13 mouse cellular contexts compared by ENCODE assay signal in the genomic region with DNA sequence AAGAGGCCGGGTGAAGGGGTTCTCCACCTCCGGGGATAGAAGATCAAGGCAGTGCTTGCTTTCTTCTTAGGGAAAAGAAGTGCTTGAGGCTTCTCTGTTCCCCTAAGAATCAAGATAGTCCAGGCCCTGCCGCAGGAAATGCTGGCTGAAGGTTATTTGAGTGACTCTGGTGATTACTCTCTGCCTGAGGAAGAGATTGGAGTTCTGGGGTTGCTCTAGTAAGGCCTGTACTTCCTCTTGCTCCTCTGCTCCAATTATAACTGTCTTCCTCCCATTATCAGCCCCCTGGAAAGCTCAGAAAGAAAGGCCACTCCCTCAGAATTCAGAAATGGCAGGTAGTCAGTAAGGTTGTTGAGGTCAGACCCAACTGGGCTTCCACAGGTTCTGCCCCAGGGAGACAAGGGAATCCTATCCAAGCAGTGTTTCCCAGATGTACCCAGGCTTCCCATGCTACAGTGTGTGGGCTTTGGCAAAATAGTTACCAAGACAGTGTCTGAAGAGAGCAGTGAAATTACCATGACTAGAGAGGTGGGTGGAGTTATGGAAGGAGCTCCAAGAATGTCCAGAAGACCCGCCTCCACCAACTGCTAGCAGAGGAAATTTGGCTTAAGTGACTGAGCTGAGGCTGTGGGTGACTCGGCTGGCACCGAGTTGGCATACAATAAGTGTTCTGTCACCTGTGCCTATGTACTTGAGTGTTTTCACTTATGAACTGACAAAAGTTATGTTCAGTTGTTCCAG. TPM values are rescaled to one million over a fixed set of nuclear protein-coding genes. Genes with fewer than 3 reads are reported as not detected.
DNase-seq lines count a peak whose midpoint lies in the region; ATAC-seq lines count a peak whose summit lies in the region.
"Had no signal": no experiment of that assay in that cellular context is flagged by ENCODE, and none has a peak within 500 bp of the region (broad histone marks: within the 10 kb centered on the region; RNA-seq: fewer than 3 reads in every experiment).

No protein-coding gene starts in this region.

- peak overlapping the region; percentile 44 for H3K4me2 ChIP-seq in liver, embryonic 11.5 days
- H3K4me2 ChIP-seq: neural tube, embryonic 13.5 days had no signal

- peak overlapping the region; percentile 6; the same call in 1 of the 2 replicates for H3K27ac ChIP-seq in heart, embryonic 10.5 days
- peak overlapping the region; percentile 38; the same call in 1 of the 2 replicates for H3K27ac ChIP-seq in liver, embryonic 11.5 days (ENCODE audit: low read depth, low read length)
- H3K27ac ChIP-seq: limb, embryonic 10.5 days; neural tube, embryonic 13.5 days had no signal

- H3K4me3 ChIP-seq in heart, embryonic 10.5 days, result no peak overlapping the region
- H3K4me3 ChIP-seq in liver, embryonic 11.5 days (ENCODE audit: low read depth, low read length), result no peak overlapping the region
- H3K4me3 ChIP-seq: erythroblast, embryonic 14.5 days; limb, embryonic 10.5 days; neural tube, embryonic 13.5 days had no signal

- H3K27me3 ChIP-seq in heart, embryonic 10.5 days (ENCODE audit: insufficient read depth, poor library complexity, severe bottlenecking), result no peaks in the 10 kb centered on the region
- no peaks in the 10 kb centered on the region for H3K27me3 ChIP-seq in liver, embryonic 11.5 days (replicated peaks; ENCODE audit: control insufficient read depth, insufficient read depth, low read length)
- H3K27me3 ChIP-seq: neural tube, embryonic 13.5 days had no signal

- 54% methylated on average over 6 of the region's 6 CpGs for WGBS in heart, embryonic 10.5 days
- WGBS in liver, embryonic 11.5 days, result 51% methylated on average over 6 of the region's 6 CpGs

- no peaks in the 10 kb centered on the region for H3K9me3 ChIP-seq in heart, embryonic 10.5 days
- no peaks in the 10 kb centered on the region for H3K9me3 ChIP-seq in liver, embryonic 11.5 days (ENCODE audit: control insufficient read depth, low read length)
- H3K9me3 ChIP-seq: limb, embryonic 10.5 days; neural tube, embryonic 13.5 days had no signal

- H3K4me1 ChIP-seq in heart, embryonic 10.5 days, result peaks cover 18% of the 10 kb centered on the region
- H3K4me1 ChIP-seq in liver, embryonic 11.5 days (replicated peaks; ENCODE audit: control insufficient read depth, insufficient read depth, low read length), result peaks cover 10% of the 10 kb centered on the region
- H3K4me1 ChIP-seq: limb, embryonic 10.5 days; neural tube, embryonic 13.5 days had no signal

- DNase-seq in heart, embryonic 10.5 days (ENCODE audit: low spot score), result no peak
- no peak for DNase-seq in heart, adult 18-20 months
- peak; percentile 72 for DNase-seq in 3T3-L1 (ENCODE audit: low read depth, low spot score)
- DNase-seq in R1 (ENCODE audit: low read depth, low spot score), result peak; percentile 80
- DNase-seq in liver, embryonic 11.5 days (ENCODE audit: low spot score), result no peak
- DNase-seq in thymus, postnatal 0 days (ENCODE audit: low spot score), result no peak
- no peak for DNase-seq in adrenal gland, adult 2 months
- DNase-seq in urinary bladder, adult 18-20 months (ENCODE audit: low spot score in 2 of 2), result no peak
- DNase-seq: cerebellum, adult 11 months had no signal

- no peak; the same call in 1 of the 2 replicates for ATAC-seq in liver, embryonic 11.5 days (replicated peaks; ENCODE audit: low FRiP score)
- ATAC-seq: inflammation-experienced regulatory T-cells, adult 6 months had no signal

- no peak overlapping the region for H3K9ac ChIP-seq in liver, embryonic 11.5 days (ENCODE audit: low read depth, low read length)
- H3K9ac ChIP-seq: neural tube, embryonic 13.5 days had no signal

- no peaks in the 10 kb centered on the region for H3K36me3 ChIP-seq in heart, embryonic 10.5 days
- H3K36me3 ChIP-seq in liver, embryonic 11.5 days (ENCODE audit: control insufficient read depth, insufficient read depth, low read length), result no peaks in the 10 kb centered on the region
- H3K36me3 ChIP-seq: limb, embryonic 10.5 days; neural tube, embryonic 13.5 days had no signal

RNA-seq across cellular contexts. Expression of a gene that starts 39.2 kb away (rescaled TPM):
- 146 and 191 TPM in 2 replicates for polyA plus RNA-seq in heart, embryonic 10.5 days (2016; fragmentation: Nextera tagmentation; extraction: Ambion mirVana)
- 100 to 1,000 TPM; 103 to 114 TPM for total RNA-seq in heart, adult 18-20 months (2021)
- polyA plus RNA-seq in liver, embryonic 11.5 days (2014; fragmentation: Nextera tagmentation; extraction: Ambion mirVana), result 116 and 131 TPM in 2 replicates
- polyA plus RNA-seq in thymus, postnatal 0 days (2015; fragmentation: Nextera tagmentation; extraction: Ambion mirVana), result 186 and 211 TPM in 2 replicates
- total RNA-seq in adrenal gland, adult 2 months (2021), result 100 to 1,000 TPM; 137 to 173 TPM
- 66.0 and 73.9 TPM in 2 replicates for polyA plus RNA-seq in adrenal gland, adult 2 months (2012; rRNA removed)

Comparison
In these comparisons a context has a peak if more than half of its experiments do, and no peak if none do; other contexts are left out.
1. DNase-seq: peak in 3T3-L1 (single experiment) and R1 (single experiment); none in heart, embryonic 10.5 days (single experiment), heart, adult 18-20 months (0 of 2), liver, embryonic 11.5 days (single experiment), thymus, postnatal 0 days (single experiment), adrenal gland, adult 2 months (single experiment) and urinary bladder, adult 18-20 months (0 of 2).